Mouse (Mus musculus): Measurements from ENCODE around the gene Krt80. TPM values are rescaled to one million over a fixed set of nuclear protein-coding genes. Genes with fewer than 3 reads are reported as not detected.

Gene Krt80
- polyA plus RNA-seq, 1 experiment from 2014 or later = 0.08 TPM

- no peaks in the 10 kb centered on the region for H3K4me1 ChIP-seq (replicated peaks)
- WGBS = 91% methylated on average over 5 of the region's 5 CpGs
- no peak for ATAC-seq (ENCODE audit: low read depth)
- H3K27me3 ChIP-seq = no peaks in the 10 kb centered on the region
- no peak overlapping the region for H3K9ac ChIP-seq
- H3K27ac ChIP-seq (replicated peaks) = no peak overlapping the region
- H3K4me3 ChIP-seq = no peak overlapping the region
- no peaks in the 10 kb centered on the region for H3K36me3 ChIP-seq
- no peak overlapping the region for H3K4me2 ChIP-seq
- H3K9me3 ChIP-seq = no peaks in the 10 kb centered on the region
Observed at GRCm38 (mm10) chr15:101390203-101390602, 20.2 kb upstream of the Krt80 start.

- H3K4me2 ChIP-seq = no peak overlapping the region
- no peaks in the 10 kb centered on the region for H3K4me1 ChIP-seq (replicated peaks)
- H3K27me3 ChIP-seq = no peaks in the 10 kb centered on the region
- ATAC-seq (ENCODE audit: low read depth) = no peak
- no peak overlapping the region for H3K9ac ChIP-seq
- H3K36me3 ChIP-seq = no peaks in the 10 kb centered on the region
- no peak overlapping the region for H3K27ac ChIP-seq (replicated peaks)
- 59% methylated on average over 5 of the region's 5 CpGs for WGBS
- H3K4me3 ChIP-seq = no peak overlapping the region
- H3K9me3 ChIP-seq = no peaks in the 10 kb centered on the region
Observed at GRCm38 (mm10) chr15:101388034-101388541, 18.1 kb upstream of the Krt80 start.

- no peak for ATAC-seq (ENCODE audit: low read depth)
- Histone ChIP-seq H3K4me3 (no peak overlapping the region), H3K27me3 (no peaks in the 10 kb centered on the region), H3K36me3 (no peaks in the 10 kb centered on the region), H3K4me2 (no peak overlapping the region), H3K4me1 (replicated peaks) (no peaks in the 10 kb centered on the region), H3K27ac (replicated peaks) (no peak overlapping the region), H3K9me3 (no peaks in the 10 kb centered on the region), H3K9ac (no peak overlapping the region)
- WGBS = 67% methylated on average over 3 of the region's 3 CpGs
Observed at GRCm38 (mm10) chr15:101387176-101387575, 17.2 kb upstream of the Krt80 start.

- Histone ChIP-seq H3K9ac (no peak overlapping the region), H3K9me3 (no peaks in the 10 kb centered on the region), H3K27me3 (no peaks in the 10 kb centered on the region), H3K4me3 (no peak overlapping the region), H3K27ac (replicated peaks) (no peak overlapping the region), H3K4me2 (no peak overlapping the region), H3K4me1 (replicated peaks) (no peaks in the 10 kb centered on the region), H3K36me3 (no peaks in the 10 kb centered on the region)
- ATAC-seq (ENCODE audit: low read depth) = no peak
- 94% methylated on average over 6 of the region's 6 CpGs for WGBS
Observed at GRCm38 (mm10) chr15:101385064-101385463, 15.1 kb upstream of the Krt80 start.

- Histone ChIP-seq H3K27me3 (no peaks in the 10 kb centered on the region), H3K9ac (no peak overlapping the region), H3K36me3 (no peaks in the 10 kb centered on the region), H3K4me3 (no peak overlapping the region), H3K9me3 (no peaks in the 10 kb centered on the region), H3K27ac (replicated peaks) (no peak overlapping the region), H3K4me1 (replicated peaks) (no peaks in the 10 kb centered on the region), H3K4me2 (no peak overlapping the region)
- WGBS = 78% methylated on average over 7 of the region's 7 CpGs
- no peak for ATAC-seq (ENCODE audit: low read depth)
Observed at GRCm38 (mm10) chr15:101384610-101385009, 14.6 kb upstream of the Krt80 start.

- Histone ChIP-seq H3K27ac (replicated peaks) (no peak overlapping the region), H3K27me3 (no peaks in the 10 kb centered on the region), H3K4me3 (no peak overlapping the region), H3K9ac (no peak overlapping the region), H3K4me2 (no peak overlapping the region), H3K36me3 (no peaks in the 10 kb centered on the region), H3K4me1 (replicated peaks) (peaks cover 5% of the 10 kb centered on the region; the same call in 1 of the 2 replicates), H3K9me3 (no peaks in the 10 kb centered on the region)
- WGBS = 80% methylated on average over 11 of the region's 11 CpGs
- ATAC-seq (ENCODE audit: low read depth) = no peak
Observed at GRCm38 (mm10) chr15:101382811-101383210, 12.8 kb upstream of the Krt80 start.

GRCm38 (mm10) chr15:101381758-101382157, 11.8 kb upstream of the Krt80 start:
- 71% methylated on average over 9 of the region's 9 CpGs for WGBS
- Histone ChIP-seq H3K36me3 (no peaks in the 10 kb centered on the region), H3K27ac (replicated peaks) (no peak overlapping the region)

GRCm38 (mm10) chr15:101378646-101379045, 8.7 kb upstream of the Krt80 start:
- WGBS = 51% methylated on average over 5 of the region's 5 CpGs
- H3K27ac ChIP-seq (replicated peaks) = no peak overlapping the region
- ATAC-seq (ENCODE audit: low read depth) = no peak

More at GRCm38 (mm10) chr15:101381758-101382157, 11.8 kb upstream of the Krt80 start:
- ATAC-seq (ENCODE audit: low read depth) = no peak
- Histone ChIP-seq H3K4me1 (replicated peaks) (peaks cover 5% of the 10 kb centered on the region; the same call in 1 of the 2 replicates), H3K9ac (no peak overlapping the region), H3K4me3 (no peak overlapping the region), H3K9me3 (no peaks in the 10 kb centered on the region), H3K27me3 (no peaks in the 10 kb centered on the region), H3K4me2 (no peak overlapping the region)

GRCm38 (mm10) chr15:101376776-101377061, 6.8 kb upstream of the Krt80 start:
- WGBS = 74% methylated on average over 5 of the region's 5 CpGs
- H3K36me3 ChIP-seq = no peaks in the 10 kb centered on the region

More at GRCm38 (mm10) chr15:101378646-101379045, 8.7 kb upstream of the Krt80 start:
- Histone ChIP-seq H3K4me2 (no peak overlapping the region), H3K27me3 (no peaks in the 10 kb centered on the region), H3K9me3 (no peaks in the 10 kb centered on the region), H3K36me3 (no peaks in the 10 kb centered on the region), H3K4me1 (replicated peaks) (peaks cover 12% of the 10 kb centered on the region; the same call in 1 of the 2 replicates), H3K9ac (no peak overlapping the region), H3K4me3 (no peak overlapping the region)

GRCm38 (mm10) chr15:101375956-101376775, 6.2 kb upstream of the Krt80 start:
- no peak overlapping the region for H3K4me3 ChIP-seq
- peaks cover 12% of the 10 kb centered on the region; the same call in 1 of the 2 replicates for H3K4me1 ChIP-seq (replicated peaks)
- no peak overlapping the region for H3K4me2 ChIP-seq
- no peaks in the 10 kb centered on the region for H3K9me3 ChIP-seq
- no peak overlapping the region for H3K27ac ChIP-seq (replicated peaks)
- H3K27me3 ChIP-seq = no peaks in the 10 kb centered on the region
- H3K36me3 ChIP-seq = no peaks in the 10 kb centered on the region
- no peak for ATAC-seq (ENCODE audit: low read depth)
- no peak overlapping the region for H3K9ac ChIP-seq
- 72% methylated on average over 6 of the region's 6 CpGs for WGBS

More at GRCm38 (mm10) chr15:101376776-101377061, 6.8 kb upstream of the Krt80 start:
- H3K4me3 ChIP-seq = no peak overlapping the region
- peaks cover 12% of the 10 kb centered on the region; the same call in 1 of the 2 replicates for H3K4me1 ChIP-seq (replicated peaks)
- no peak overlapping the region for H3K27ac ChIP-seq (replicated peaks)
- H3K9me3 ChIP-seq = no peaks in the 10 kb centered on the region
- no peak overlapping the region for H3K9ac ChIP-seq
- no peak for ATAC-seq (ENCODE audit: low read depth)
- H3K27me3 ChIP-seq = no peaks in the 10 kb centered on the region
- no peak overlapping the region for H3K4me2 ChIP-seq

- ATAC-seq (ENCODE audit: low read depth) = no peak
- peaks cover 18% of the 10 kb centered on the region for H3K4me1 ChIP-seq (replicated peaks)
- H3K36me3 ChIP-seq = no peaks in the 10 kb centered on the region
- no peak overlapping the region for H3K4me3 ChIP-seq
- H3K9me3 ChIP-seq = no peaks in the 10 kb centered on the region
- H3K4me2 ChIP-seq = no peak overlapping the region
- H3K27me3 ChIP-seq = 0 out of 2 replicates have a peak, but pooled peaks cover 2% of the 10 kb centered on the region
- no peak overlapping the region for H3K27ac ChIP-seq (replicated peaks)
- no peak overlapping the region for H3K9ac ChIP-seq
- WGBS = 63% methylated on average over 4 of the region's 4 CpGs
Observed at GRCm38 (mm10) chr15:101374879-101375278, 4.9 kb upstream of the Krt80 start.

GRCm38 (mm10) chr15:101373286-101373898, 3.4 kb upstream of the Krt80 start:
- Histone ChIP-seq H3K4me1 (replicated peaks) (peaks cover 13% of the 10 kb centered on the region), H3K9ac (no peak overlapping the region)
- ATAC-seq (ENCODE audit: low read depth) = no peak

More at GRCm38 (mm10) chr15:101373286-101373898, 3.4 kb upstream of the Krt80 start:
- 0 out of 2 replicates have a peak, but pooled peaks cover 5% of the 10 kb centered on the region for H3K27me3 ChIP-seq
- H3K9me3 ChIP-seq = no peaks in the 10 kb centered on the region
- no peaks in the 10 kb centered on the region for H3K36me3 ChIP-seq
- WGBS = 89% methylated on average over 16 of the region's 16 CpGs
- H3K27ac ChIP-seq (replicated peaks) = no peak overlapping the region
- no peak overlapping the region for H3K4me3 ChIP-seq
- no peak overlapping the region for H3K4me2 ChIP-seq
